Mouse (Mus musculus) thymus, postnatal 36 days (tissue): ENCODE data around the gene Zfp36l1.
A peak's percentile ranks its signal among the peaks of the same experiment; 100 is the strongest.

ENCODE experiments used
- DNase-seq, 2 experiments: peaks; one replicate each; pipeline ENCODE4 v3.0.0; 2022; ENCODE audit warnings: mixed read lengths in 2 of 2

Gene Zfp36l1

GRCm38 (mm10) chr12:80108896-80109668, 3.7 kb downstream of the Zfp36l1 start:
- DNase-seq: peak; percentile 82 to 83

GRCm38 (mm10) chr12:80106896-80107667, 5.7 kb downstream of the Zfp36l1 start:
- DNase-seq: no peak

- DNase-seq: no peak
These were observed 6.5 kb downstream of the Zfp36l1 start for GRCm38 (mm10) chr12:80106138-80106895.

GRCm38 (mm10) chr12:80103521-80103973, 9.3 kb downstream of the Zfp36l1 start:
- DNase-seq: no peak

- no peak for DNase-seq
These were observed 9.7 kb downstream of the Zfp36l1 start for GRCm38 (mm10) chr12:80103089-80103488.

- no peak for DNase-seq
These were observed 14.0 kb downstream of the Zfp36l1 start for GRCm38 (mm10) chr12:80098825-80099224.

GRCm38 (mm10) chr12:80096734-80097133, 16.1 kb downstream of the Zfp36l1 start:
- DNase-seq: no peak

- no peak for DNase-seq
These were observed 20.0 kb downstream of the Zfp36l1 start for GRCm38 (mm10) chr12:80092787-80093186.

GRCm38 (mm10) chr12:80091080-80091479, 21.7 kb downstream of the Zfp36l1 start:
- no peak for DNase-seq

GRCm38 (mm10) chr12:80090529-80090928, 22.3 kb downstream of the Zfp36l1 start:
- DNase-seq: no peak

GRCm38 (mm10) chr12:80088143-80088542, 24.7 kb downstream of the Zfp36l1 start:
- no peak for DNase-seq

GRCm38 (mm10) chr12:80084446-80085112, 28.2 kb downstream of the Zfp36l1 start:
- DNase-seq: no peak

GRCm38 (mm10) chr12:80083937-80084336, 28.9 kb downstream of the Zfp36l1 start:
- DNase-seq: no peak

GRCm38 (mm10) chr12:80083133-80083821, 29.5 kb downstream of the Zfp36l1 start:
- DNase-seq: no peak

- no peak for DNase-seq
These were observed 30.1 kb downstream of the Zfp36l1 start for GRCm38 (mm10) chr12:80082730-80083129.

- no peak for DNase-seq
These were observed 31.4 kb downstream of the Zfp36l1 start for GRCm38 (mm10) chr12:80081440-80081839.

GRCm38 (mm10) chr12:80079937-80080336, 32.9 kb downstream of the Zfp36l1 start:
- DNase-seq: no peak

GRCm38 (mm10) chr12:80074331-80074730, 38.5 kb downstream of the Zfp36l1 start:
- no peak for DNase-seq

GRCm38 (mm10) chr12:80070534-80071287, 42.1 kb downstream of the Zfp36l1 start:
- no peak for DNase-seq

GRCm38 (mm10) chr12:80069040-80069439, 43.8 kb downstream of the Zfp36l1 start:
- DNase-seq: peak in 1 of 2 experiments; percentile 13

GRCm38 (mm10) chr12:80068016-80068415, 44.8 kb downstream of the Zfp36l1 start:
- DNase-seq: no peak
